Mouse (Mus musculus) lung, postnatal 25 days (tissue): Measurements from ENCODE around the gene Ano2.

Experiments used
- DNase-seq: peaks from one replicate; pipeline ENCODE4 v3.0.0; 2022; ENCODE audit warnings: low spot score

Gene Ano2

DNA sequence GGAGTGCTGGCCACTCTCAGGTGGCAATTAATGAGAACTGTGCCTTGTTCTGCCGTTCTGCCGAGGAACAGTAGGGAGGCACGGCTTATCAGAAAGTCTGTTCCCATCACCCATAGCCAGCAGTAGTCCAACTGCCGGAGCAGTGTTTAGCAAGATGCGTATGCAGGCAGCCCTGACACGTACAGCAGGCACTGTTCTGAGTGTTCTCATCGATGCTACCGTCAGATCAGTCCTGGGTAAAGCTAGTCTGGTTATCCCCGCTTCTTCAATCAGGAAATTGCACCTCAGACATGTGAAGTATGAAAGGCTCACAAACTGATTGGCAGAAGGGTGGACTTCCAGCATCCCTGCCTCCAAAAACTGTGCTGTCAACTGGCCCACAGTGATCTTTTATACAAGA lies 224.2 kb downstream of the Ano2 start:
- no peak for DNase-seq

DNA sequence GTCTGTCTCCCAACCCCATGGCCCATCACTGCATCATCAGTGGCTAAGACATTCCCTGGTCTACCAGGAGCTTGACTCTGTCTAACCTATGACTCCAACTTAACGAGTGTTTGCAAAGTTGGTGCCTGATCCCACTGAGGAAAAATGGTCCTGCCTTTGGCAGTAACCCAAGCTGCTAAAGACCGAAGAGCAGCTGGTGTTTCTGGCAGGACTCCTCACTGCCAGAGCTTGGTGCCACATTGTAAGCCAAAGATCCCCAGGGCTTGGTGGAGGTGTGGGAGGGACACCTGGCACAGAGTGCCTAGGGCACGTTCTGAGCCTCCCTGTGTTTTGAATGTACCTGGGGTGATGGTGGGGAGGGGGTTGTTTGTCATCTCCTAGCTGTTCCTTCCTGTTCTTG lies 232.5 kb downstream of the Ano2 start:
- no peak for DNase-seq

DNA sequence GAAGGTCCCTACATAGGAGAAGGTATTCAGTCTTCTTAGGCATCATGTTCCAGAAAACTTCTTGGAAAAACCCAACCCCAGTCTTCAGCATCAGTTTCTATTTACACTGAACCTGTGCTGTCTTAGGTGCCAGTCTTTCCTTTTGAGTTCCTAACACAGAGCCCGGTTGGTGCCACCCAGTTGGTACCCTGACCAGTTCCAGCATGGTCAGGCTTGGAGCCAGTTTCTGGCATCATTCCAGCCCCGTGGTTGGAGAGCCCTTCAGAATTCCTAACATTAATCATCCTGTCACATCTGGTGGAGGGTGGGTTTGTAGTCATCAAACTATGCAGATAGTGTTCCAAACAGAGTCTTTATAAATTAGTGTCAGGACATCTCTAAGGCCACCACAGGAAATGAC lies 234.8 kb downstream of the Ano2 start:
- no peak for DNase-seq

DNA sequence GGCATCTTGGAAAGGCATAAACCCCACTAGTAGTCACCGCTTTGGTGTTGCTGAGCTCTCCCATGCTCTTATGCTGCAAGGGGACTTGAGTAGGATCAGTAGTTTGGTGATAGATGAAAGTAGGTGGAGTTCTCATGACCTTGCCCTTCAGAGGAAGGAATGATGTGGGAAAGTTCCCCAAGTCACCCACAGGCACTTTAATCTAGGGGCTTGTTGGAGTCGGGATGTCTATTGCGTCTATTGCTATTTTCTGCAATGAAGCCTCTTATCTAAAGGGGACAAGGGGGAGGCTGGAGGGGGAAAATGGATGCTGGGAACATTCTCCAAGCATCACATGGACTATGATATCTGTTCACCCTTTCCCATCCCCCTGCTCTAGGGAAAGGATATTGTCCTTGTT lies 235.6 kb downstream of the Ano2 start:
- no peak for DNase-seq

DNA sequence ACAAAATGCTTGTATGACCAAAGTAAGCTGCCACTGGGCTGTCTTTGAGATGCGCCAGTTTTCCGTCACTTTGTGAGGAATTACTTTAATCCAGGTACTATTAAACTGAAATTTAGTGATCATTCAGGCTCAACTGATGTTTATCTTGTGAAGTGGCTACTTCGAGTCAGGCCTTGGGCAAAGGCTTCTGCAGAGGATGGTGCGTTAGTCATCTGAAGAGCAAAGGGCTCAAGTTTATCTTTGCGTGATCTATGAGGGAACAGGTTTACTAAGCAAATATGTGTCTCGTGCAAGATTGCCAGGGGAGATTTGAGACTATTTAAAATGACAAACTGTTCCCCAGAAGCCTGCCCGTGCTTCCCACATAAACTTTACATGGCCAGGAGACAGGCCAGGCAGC lies 241.7 kb downstream of the Ano2 start:
- DNase-seq = no peak

DNA sequence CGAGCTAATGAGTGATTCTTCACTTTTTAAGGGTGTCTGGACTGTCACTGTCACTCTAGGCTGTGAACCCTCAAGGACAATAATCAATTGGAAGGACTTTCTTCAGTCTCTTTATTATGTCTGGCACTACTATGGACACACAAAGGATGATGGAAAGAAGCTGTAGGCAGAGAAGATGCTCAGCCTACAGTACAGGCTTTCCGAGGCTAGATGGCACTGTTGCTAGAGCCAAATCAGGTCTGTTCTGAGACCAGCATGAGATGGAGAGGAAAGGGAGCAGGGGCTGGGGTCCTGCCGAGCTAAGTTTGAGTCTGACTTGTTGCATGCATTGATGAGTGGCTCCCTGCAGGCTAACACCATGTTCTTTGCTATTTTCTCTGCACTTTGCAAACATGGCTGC lies 264.7 kb downstream of the Ano2 start:
- peak; percentile 10 for DNase-seq

GRCm38 (mm10) chr6:125973551-125973950 lies 283.3 kb downstream of the Ano2 start:
- DNase-seq = peak; percentile 23

- DNase-seq = no peak
Measured at GRCm38 (mm10) chr6:125975788-125976465, 285.7 kb downstream of the Ano2 start.

DNA sequence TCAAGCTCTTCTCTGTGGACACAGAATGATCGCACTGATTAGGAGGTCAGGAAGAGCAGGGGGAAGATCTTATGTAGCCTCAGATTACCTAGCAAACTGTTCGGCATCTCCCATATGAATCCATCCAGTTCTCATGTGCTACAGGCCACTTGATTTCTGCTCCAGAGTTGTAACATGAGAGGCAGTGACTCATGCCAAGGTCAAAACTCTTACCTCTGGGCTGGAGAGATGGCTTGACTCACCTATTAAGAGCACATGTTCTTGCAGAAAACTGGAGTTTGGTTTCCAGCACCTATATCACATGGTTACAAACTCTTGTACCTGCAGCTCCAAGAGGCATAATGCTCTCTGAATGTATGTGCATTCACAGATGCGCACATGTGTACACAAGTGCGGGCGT lies 289.4 kb downstream of the Ano2 start:
- DNase-seq = peak; percentile 26

DNA sequence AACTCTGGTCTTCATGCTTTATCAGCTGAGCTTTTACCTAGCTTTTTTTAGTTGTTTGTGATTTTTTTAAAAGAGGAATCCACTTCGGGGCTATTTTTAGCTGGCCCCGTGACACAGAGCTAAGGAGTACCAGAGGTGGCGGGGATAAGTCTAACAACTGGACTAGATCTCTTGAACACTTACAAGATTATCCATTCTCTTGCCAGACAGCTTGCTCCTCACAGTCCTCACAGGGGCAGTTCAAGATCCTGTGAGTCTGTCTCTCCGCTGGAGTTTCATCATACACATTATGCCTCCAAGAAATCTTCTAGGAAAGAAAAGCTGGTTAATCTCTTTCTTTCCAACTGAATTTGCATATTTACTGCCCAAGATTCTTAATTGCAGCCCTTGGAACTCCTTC lies 293.8 kb downstream of the Ano2 start:
- DNase-seq = peak; percentile 18

DNA sequence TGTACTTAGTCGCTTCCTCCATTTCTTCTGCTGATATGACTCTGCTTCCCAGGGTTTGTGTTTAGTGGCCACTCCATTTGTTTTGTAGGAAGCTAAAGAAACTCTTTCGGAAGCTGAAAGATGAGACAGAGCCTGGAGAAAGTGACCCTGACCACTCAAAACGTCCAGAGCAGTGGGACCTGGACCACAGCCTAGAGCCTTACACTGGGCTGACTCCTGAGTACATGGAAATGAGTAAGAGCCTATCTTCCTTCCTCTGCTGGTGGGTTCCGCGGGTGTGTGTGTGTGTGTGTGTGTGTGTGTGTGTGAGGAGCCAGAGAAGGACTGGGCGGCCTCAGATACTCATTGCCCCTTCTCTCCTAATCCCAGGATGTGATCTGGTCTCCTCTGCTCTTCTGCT lies 302.5 kb downstream of the Ano2 start:
- DNase-seq = no peak

GRCm38 (mm10) chr6:126001797-126002196 lies 311.6 kb downstream of the Ano2 start:
- DNase-seq = no peak

DNA sequence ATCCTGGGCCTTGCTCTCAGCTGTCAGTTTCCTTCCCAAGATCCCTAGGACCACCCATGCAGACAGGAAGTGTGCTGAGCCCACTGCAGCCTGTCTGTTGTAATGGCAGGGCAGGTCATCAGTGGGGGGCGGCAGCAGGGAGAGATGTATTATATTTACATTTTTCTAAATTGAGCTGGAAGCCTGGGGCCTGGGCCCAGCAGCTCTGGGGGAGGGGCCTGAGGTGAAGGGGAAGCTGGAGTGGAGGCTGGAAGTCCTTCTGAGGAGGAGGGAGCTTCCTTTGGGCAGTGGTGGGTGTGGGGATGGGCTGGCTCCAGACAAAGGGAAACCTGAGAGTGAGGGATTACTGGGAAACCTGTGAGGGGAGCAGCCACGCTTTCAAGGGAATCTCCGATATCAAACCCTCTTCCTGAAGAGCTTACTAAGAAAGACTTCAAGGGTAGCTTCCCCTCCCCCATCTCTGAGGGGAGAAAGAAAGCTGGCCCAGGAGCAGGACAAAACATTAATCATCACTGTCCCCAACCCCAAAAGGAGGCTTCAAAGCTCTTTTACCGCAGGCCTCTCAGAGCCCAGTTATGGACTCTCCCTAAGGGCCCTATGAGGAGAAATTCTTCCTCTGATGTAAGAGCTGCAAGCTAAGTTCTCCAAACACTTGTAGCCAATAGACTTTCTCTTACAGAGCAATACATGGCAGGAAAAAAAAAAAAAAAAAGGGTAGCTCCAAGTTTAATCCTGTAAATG lies 313.0 kb downstream of the Ano2 start:
- DNase-seq = no peak

- no peak for DNase-seq
Measured at GRCm38 (mm10) chr6:126006647-126007046, 316.4 kb downstream of the Ano2 start.

GRCm38 (mm10) chr6:126009083-126009482 lies 318.9 kb downstream of the Ano2 start:
- DNase-seq = no peak

GRCm38 (mm10) chr6:126016991-126017390 lies 326.8 kb downstream of the Ano2 start:
- no peak for DNase-seq

GRCm38 (mm10) chr6:126018411-126018810 lies 328.2 kb downstream of the Ano2 start:
- DNase-seq = no peak

GRCm38 (mm10) chr6:126033693-126034402 lies 343.6 kb downstream of the Ano2 start:
- DNase-seq = peak; percentile 76

GRCm38 (mm10) chr6:126034403-126034724 lies 344.1 kb downstream of the Ano2 start:
- DNase-seq = no peak

DNA sequence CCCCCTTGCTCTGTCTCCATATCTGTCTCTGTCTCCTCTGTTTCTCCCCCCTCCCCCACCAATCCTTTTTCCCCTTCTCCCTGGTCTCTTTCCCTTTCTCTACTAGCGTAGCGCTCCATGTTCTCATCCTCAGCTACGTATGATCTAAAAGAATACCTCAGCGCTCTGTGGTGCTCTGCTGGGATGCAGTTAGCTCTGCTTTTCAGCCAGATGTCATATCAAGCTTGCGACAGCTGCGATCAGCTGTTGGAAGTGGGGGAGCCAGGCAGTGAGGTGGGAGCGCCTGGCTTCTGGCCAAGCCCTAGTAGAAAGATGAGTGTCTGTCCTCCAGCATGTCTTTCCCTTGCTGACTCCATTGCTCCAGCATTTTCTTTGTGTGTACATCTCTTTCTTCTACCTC lies 344.5 kb downstream of the Ano2 start:
- DNase-seq = peak; percentile 21

- no peak for DNase-seq
Measured at GRCm38 (mm10) chr6:126035621-126036020, 345.4 kb downstream of the Ano2 start.

GRCm38 (mm10) chr6:126045931-126046330 lies 355.7 kb downstream of the Ano2 start:
- DNase-seq = no peak

GRCm38 (mm10) chr6:126048206-126048605 lies 358.0 kb downstream of the Ano2 start:
- DNase-seq = no peak
